Mouse (Mus musculus): ENCODE results near the gene Llgl2. TPM values are rescaled to one million over a fixed set of nuclear protein-coding genes. Genes with fewer than 3 reads are reported as not detected.
A peak's percentile ranks its signal among the peaks of the same experiment; 100 is the strongest.

The Llgl2 gene
- polyA plus RNA-seq, 1 experiment from 2014 or later, result 59.2 TPM

- DNase-seq (ENCODE audit: low spot score) (no peak), ATAC-seq (replicated peaks; ENCODE audit: low FRiP score, low TSS enrichment, low read depth) (no peak)
- Histone ChIP-seq H3K27ac (ENCODE audit: low read depth) (no peak overlapping the region), H3K4me1 (replicated peaks; ENCODE audit: control insufficient read depth, insufficient read depth, low read length) (peaks cover 27% of the 10 kb centered on the region), H3K4me3 (ENCODE audit: low read depth, low read length) (no peak overlapping the region), H3K9ac (ENCODE audit: low read length) (no peak overlapping the region), H3K9me3 (ENCODE audit: control insufficient read depth, low read length) (no peaks in the 10 kb centered on the region), H3K4me2 (ENCODE audit: low read length) (no peak overlapping the region), H3K27me3 (replicated peaks; ENCODE audit: control insufficient read depth, insufficient read depth, low read length) (no peaks in the 10 kb centered on the region), H3K36me3 (ENCODE audit: control insufficient read depth, insufficient read depth, low read length) (peaks cover 65% of the 10 kb centered on the region)
- WGBS, result 94% methylated on average over 10 of the region's 10 CpGs
Measured at GRCm38 (mm10) chr11:115806154-115806553, 17.7 kb upstream of the Llgl2 start.

GRCm38 (mm10) chr11:115807306-115807705 lies 16.5 kb upstream of the Llgl2 start:
- Histone ChIP-seq H3K4me1 (replicated peaks; ENCODE audit: control insufficient read depth, insufficient read depth, low read length) (peaks cover 34% of the 10 kb centered on the region), H3K27me3 (replicated peaks; ENCODE audit: control insufficient read depth, insufficient read depth, low read length) (no peaks in the 10 kb centered on the region), H3K4me3 (ENCODE audit: low read depth, low read length) (no peak overlapping the region), H3K36me3 (ENCODE audit: control insufficient read depth, insufficient read depth, low read length) (peaks cover 60% of the 10 kb centered on the region), H3K9me3 (ENCODE audit: control insufficient read depth, low read length) (no peaks in the 10 kb centered on the region), H3K27ac (ENCODE audit: low read depth) (no peak overlapping the region), H3K4me2 (ENCODE audit: low read length) (no peak overlapping the region), H3K9ac (ENCODE audit: low read length) (no peak overlapping the region)
- ATAC-seq (replicated peaks; ENCODE audit: low FRiP score, low TSS enrichment, low read depth) (no peak), DNase-seq (ENCODE audit: low spot score) (no peak)
- WGBS, result 70% methylated on average over 6 of the region's 6 CpGs

DNA sequence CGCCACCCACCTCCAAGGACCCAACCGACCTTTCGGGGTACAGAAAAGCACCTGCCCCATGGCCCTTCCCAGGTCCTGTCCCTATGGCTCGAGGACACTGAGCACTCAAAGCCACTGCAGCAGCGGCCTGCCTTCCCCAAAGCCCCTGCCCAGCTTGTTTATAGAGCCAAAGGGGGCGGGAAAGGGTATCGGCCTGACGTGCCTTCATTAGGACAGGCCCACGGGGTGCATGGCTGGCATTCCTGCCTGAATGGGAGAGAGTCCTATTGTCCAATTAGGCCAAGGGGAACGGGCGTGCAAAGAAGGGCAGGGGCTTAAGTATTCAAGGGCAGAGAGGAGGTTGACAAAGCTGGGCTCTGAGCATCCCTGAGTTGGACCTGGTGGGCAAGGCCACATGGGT lies 15.9 kb upstream of the Llgl2 start:
- ATAC-seq (replicated peaks; ENCODE audit: low FRiP score, low TSS enrichment, low read depth), result no peak
- Histone ChIP-seq H3K4me3 (ENCODE audit: low read depth, low read length) (no peak overlapping the region), H3K27ac (ENCODE audit: low read depth) (peak overlapping the region; percentile 27; the same call in 1 of the 2 replicates), H3K27me3 (replicated peaks; ENCODE audit: control insufficient read depth, insufficient read depth, low read length) (no peaks in the 10 kb centered on the region), H3K4me2 (ENCODE audit: low read length) (no peak overlapping the region), H3K9me3 (ENCODE audit: control insufficient read depth, low read length) (no peaks in the 10 kb centered on the region), H3K36me3 (ENCODE audit: control insufficient read depth, insufficient read depth, low read length) (peaks cover 53% of the 10 kb centered on the region), H3K9ac (ENCODE audit: low read length) (no peak overlapping the region), H3K4me1 (replicated peaks; ENCODE audit: control insufficient read depth, insufficient read depth, low read length) (peaks cover 40% of the 10 kb centered on the region)
- 72% methylated on average over 11 of the region's 11 CpGs for WGBS
- no peak for DNase-seq (ENCODE audit: low spot score)

GRCm38 (mm10) chr11:115808696-115809310 lies 15.0 kb upstream of the Llgl2 start:
- no peak for DNase-seq (ENCODE audit: low spot score)
- Histone ChIP-seq H3K4me1 (replicated peaks; ENCODE audit: control insufficient read depth, insufficient read depth, low read length) (peaks cover 40% of the 10 kb centered on the region), H3K9ac (ENCODE audit: low read length) (no peak overlapping the region; the same call in 1 of the 2 replicates), H3K4me2 (ENCODE audit: low read length) (peak overlapping the region; percentile 24), H3K27ac (ENCODE audit: low read depth) (peak overlapping the region; percentile 44; the same call in 1 of the 2 replicates), H3K9me3 (ENCODE audit: control insufficient read depth, low read length) (no peaks in the 10 kb centered on the region), H3K36me3 (ENCODE audit: control insufficient read depth, insufficient read depth, low read length) (peaks cover 46% of the 10 kb centered on the region), H3K27me3 (replicated peaks; ENCODE audit: control insufficient read depth, insufficient read depth, low read length) (no peaks in the 10 kb centered on the region), H3K4me3 (ENCODE audit: low read depth, low read length) (0 out of 2 replicates have a peak overlapping the region, but pooled peaks have one; percentile 0)
- WGBS, result 33% methylated on average over 10 of the region's 10 CpGs
- no peak for ATAC-seq (replicated peaks; ENCODE audit: low FRiP score, low TSS enrichment, low read depth)

DNA sequence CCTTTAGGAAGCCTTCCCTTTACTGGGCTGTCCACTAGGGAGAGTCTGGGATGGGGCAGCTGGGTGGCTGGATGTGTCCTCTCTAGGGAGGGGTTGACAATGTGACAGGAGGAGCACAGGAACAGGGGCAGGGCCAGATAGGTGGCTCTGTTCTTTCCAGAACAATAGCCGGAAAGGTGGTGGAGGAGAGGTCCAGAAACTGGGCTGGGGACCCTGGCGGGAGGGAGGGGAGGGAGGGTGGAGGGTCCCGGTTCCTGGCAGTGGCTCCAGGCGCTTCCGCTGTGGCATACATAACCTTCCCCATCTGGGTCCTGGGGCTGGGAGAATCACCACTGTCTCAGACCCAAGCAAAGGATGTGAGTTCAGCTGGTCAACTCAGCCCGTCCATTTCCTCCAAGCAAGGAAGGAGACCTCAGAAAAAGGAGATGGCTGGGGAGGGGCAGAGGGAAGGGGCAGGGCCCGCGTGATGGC lies 14.5 kb upstream of the Llgl2 start:
- Histone ChIP-seq H3K36me3 (ENCODE audit: control insufficient read depth, insufficient read depth, low read length) (peaks cover 40% of the 10 kb centered on the region), H3K4me1 (replicated peaks; ENCODE audit: control insufficient read depth, insufficient read depth, low read length) (peaks cover 40% of the 10 kb centered on the region), H3K27ac (ENCODE audit: low read depth) (peak overlapping the region; percentile 44; the same call in 1 of the 2 replicates), H3K27me3 (replicated peaks; ENCODE audit: control insufficient read depth, insufficient read depth, low read length) (no peaks in the 10 kb centered on the region), H3K9ac (ENCODE audit: low read length) (peak overlapping the region; percentile 16; the same call in 1 of the 2 replicates), H3K9me3 (ENCODE audit: control insufficient read depth, low read length) (no peaks in the 10 kb centered on the region), H3K4me2 (ENCODE audit: low read length) (peak overlapping the region; percentile 24), H3K4me3 (ENCODE audit: low read depth, low read length) (no peak overlapping the region)
- DNase-seq (ENCODE audit: low spot score), result no peak
- no peak for ATAC-seq (replicated peaks; ENCODE audit: low FRiP score, low TSS enrichment, low read depth)
- WGBS, result 51% methylated on average over 8 of the region's 8 CpGs

DNA sequence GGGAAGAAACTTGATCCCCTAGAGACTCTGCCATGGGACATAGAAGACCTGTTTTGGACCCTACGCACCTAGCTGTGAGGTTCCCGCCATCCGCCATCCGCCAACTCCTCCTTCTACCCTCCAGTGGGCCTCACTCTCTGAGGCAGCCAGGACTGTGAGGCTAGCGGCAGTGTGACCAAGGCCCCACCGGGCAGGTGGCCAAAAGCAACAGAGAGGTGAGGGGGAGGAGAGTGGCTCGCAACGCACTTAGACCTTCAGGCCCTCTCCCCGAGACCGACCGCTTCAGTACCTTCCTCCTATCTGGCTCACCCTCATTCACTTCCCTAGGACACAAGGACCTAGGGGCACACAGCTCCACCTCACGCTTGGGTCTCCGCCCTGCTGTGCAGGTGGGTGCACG lies 13.5 kb upstream of the Llgl2 start:
- Histone ChIP-seq H3K27ac (ENCODE audit: low read depth) (no peak overlapping the region), H3K27me3 (replicated peaks; ENCODE audit: control insufficient read depth, insufficient read depth, low read length) (no peaks in the 10 kb centered on the region), H3K9me3 (ENCODE audit: control insufficient read depth, low read length) (no peaks in the 10 kb centered on the region), H3K9ac (ENCODE audit: low read length) (0 out of 2 replicates have a peak overlapping the region, but pooled peaks have one; percentile 5), H3K36me3 (ENCODE audit: control insufficient read depth, insufficient read depth, low read length) (peaks cover 30% of the 10 kb centered on the region), H3K4me3 (ENCODE audit: low read depth, low read length) (no peak overlapping the region), H3K4me1 (replicated peaks; ENCODE audit: control insufficient read depth, insufficient read depth, low read length) (peaks cover 42% of the 10 kb centered on the region), H3K4me2 (ENCODE audit: low read length) (peak overlapping the region; percentile 24)
- DNase-seq (ENCODE audit: low spot score), result no peak
- ATAC-seq (replicated peaks; ENCODE audit: low FRiP score, low TSS enrichment, low read depth), result no peak
- WGBS, result 72% methylated on average over 14 of the region's 14 CpGs

GRCm38 (mm10) chr11:115811381-115812093 lies 12.3 kb upstream of the Llgl2 start:
- no peak for ATAC-seq (replicated peaks; ENCODE audit: low FRiP score, low TSS enrichment, low read depth)
- 74% methylated on average over 20 of the region's 20 CpGs for WGBS
- Histone ChIP-seq H3K9ac (ENCODE audit: low read length) (peak overlapping the region; percentile 82; the same call in 1 of the 2 replicates), H3K27ac (ENCODE audit: low read depth) (no peak overlapping the region), H3K27me3 (replicated peaks; ENCODE audit: control insufficient read depth, insufficient read depth, low read length) (no peaks in the 10 kb centered on the region), H3K36me3 (ENCODE audit: control insufficient read depth, insufficient read depth, low read length) (peaks cover 21% of the 10 kb centered on the region; the same call in 1 of the 2 replicates), H3K4me3 (ENCODE audit: low read depth, low read length) (peak overlapping the region; percentile 82; the same call in 1 of the 2 replicates), H3K9me3 (ENCODE audit: control insufficient read depth, low read length) (no peaks in the 10 kb centered on the region), H3K4me1 (replicated peaks; ENCODE audit: control insufficient read depth, insufficient read depth, low read length) (peaks cover 46% of the 10 kb centered on the region), H3K4me2 (ENCODE audit: low read length) (peak overlapping the region; percentile 80)
- DNase-seq (ENCODE audit: low spot score), result no peak

DNA sequence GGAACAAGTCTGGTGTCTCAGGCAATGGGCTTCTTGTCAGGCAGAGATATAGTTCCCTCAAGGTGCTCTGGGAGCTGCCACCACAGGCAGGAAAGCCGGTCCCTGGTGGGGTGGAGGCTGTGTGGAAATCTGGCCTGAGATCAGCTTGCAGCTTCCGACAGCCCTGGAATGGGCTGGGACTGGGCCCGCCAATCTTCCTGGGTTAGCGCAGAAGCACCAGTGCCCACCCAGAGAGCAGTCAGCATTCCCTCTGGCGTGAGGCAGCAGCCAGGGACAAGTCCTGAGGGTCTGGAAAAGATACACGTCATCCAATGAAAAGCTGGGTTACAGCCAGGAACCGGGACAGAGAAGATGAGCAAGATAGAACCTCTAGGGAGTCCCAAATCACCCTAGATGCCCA lies 11.8 kb upstream of the Llgl2 start:
- H3K27me3 ChIP-seq (replicated peaks; ENCODE audit: control insufficient read depth, insufficient read depth, low read length), result no peaks in the 10 kb centered on the region
- H3K36me3 ChIP-seq (ENCODE audit: control insufficient read depth, insufficient read depth, low read length), result peaks cover 19% of the 10 kb centered on the region; the same call in 1 of the 2 replicates
- 31% methylated on average over 7 of the region's 7 CpGs for WGBS
- no peaks in the 10 kb centered on the region for H3K9me3 ChIP-seq (ENCODE audit: control insufficient read depth, low read length)
- H3K27ac ChIP-seq (ENCODE audit: low read depth), result no peak overlapping the region
- H3K4me2 ChIP-seq (ENCODE audit: low read length), result peak overlapping the region; percentile 80
- peak overlapping the region; percentile 82; the same call in 1 of the 2 replicates for H3K9ac ChIP-seq (ENCODE audit: low read length)
- H3K4me1 ChIP-seq (replicated peaks; ENCODE audit: control insufficient read depth, insufficient read depth, low read length), result peaks cover 46% of the 10 kb centered on the region
- DNase-seq (ENCODE audit: low spot score) (no peak), ATAC-seq (replicated peaks; ENCODE audit: low FRiP score, low TSS enrichment, low read depth) (no peak)
- H3K4me3 ChIP-seq (ENCODE audit: low read depth, low read length), result peak overlapping the region; percentile 82

Measured in intestine, embryonic 14.5 days (tissue).